Mouse (Mus musculus) E14TG2a.4 (cell line): ENCODE results near the gene Il21r.

Experiments used
- H3K27me3 ChIP-seq: 2 replicates; pipeline ENCODE4 v1.6.1; 2014; ENCODE audit warnings: low read length, control low read depth; ENCODE audit not compliant: insufficient read depth
- H3K36me3 ChIP-seq: 2 replicates; pipeline ENCODE4 v1.6.1; 2014; ENCODE audit warnings: low read length, control low read depth; ENCODE audit not compliant: insufficient read depth
- H3K4me1 ChIP-seq: replicated peaks from 2 replicates; pipeline ENCODE4 v1.6.1; 2014; ENCODE audit warnings: low read depth, low read length, control low read depth
- H3K4me3 ChIP-seq: replicated peaks from 2 replicates; pipeline ENCODE4 v1.5.1; 2014; ENCODE audit warnings: mild to moderate bottlenecking, low read length
- H3K9me3 ChIP-seq: 2 replicates; pipeline ENCODE4 v1.6.1; 2014; ENCODE audit warnings: low read length, control low read depth
- CTCF ChIP-seq: conservative IDR thresholded peaks from 2 replicates; pipeline ENCODE4 v1.5.1; 2014; ENCODE audit warnings: low read length
- NANOG ChIP-seq: IDR thresholded peaks from 2 replicates; pipeline ENCODE4 v1.6.1; 2014; ENCODE audit warnings: borderline replicate concordance, low read length, mixed read lengths
- POU5F1 ChIP-seq: IDR thresholded peaks from 2 replicates; pipeline ENCODE4 v1.6.1; 2014; ENCODE audit warnings: low read length, borderline replicate concordance

The Il21r gene

GRCm38 (mm10) chr7:125603185-125603631, at the start of gene Il21r:
Gene Il21r (plus strand): TSS chr7:125603429.
- TF ChIP-seq NANOG = no peak
- TF ChIP-seq POU5F1 = no peak
- TF ChIP-seq CTCF = no peak
- Histone ChIP-seq H3K9me3 (peaks cover 7% of the 10 kb centered on the region; the same call in 1 of the 2 replicates), H3K4me1 (no peaks in the 10 kb centered on the region), H3K27me3 (peaks cover 24% of the 10 kb centered on the region), H3K36me3 (no peaks in the 10 kb centered on the region), H3K4me3 (no peak within 1 kb of the TSS)

GRCm38 (mm10) chr7:125553653-125554428, 49.4 kb upstream of the Il21r start:
- H3K36me3 ChIP-seq = no peaks in the 10 kb centered on the region
- H3K9me3 ChIP-seq = no peaks in the 10 kb centered on the region
- TF ChIP-seq NANOG (no peak), CTCF (no peak), POU5F1 (no peak)
- H3K27me3 ChIP-seq = peaks cover 56% of the 10 kb centered on the region
- no peak overlapping the region for H3K4me3 ChIP-seq
- H3K4me1 ChIP-seq = peaks cover 12% of the 10 kb centered on the region

GRCm38 (mm10) chr7:125554456-125555114, 48.6 kb upstream of the Il21r start:
- no peak for TF ChIP-seq POU5F1
- no peak for TF ChIP-seq NANOG
- H3K4me3 ChIP-seq = no peak overlapping the region
- peaks cover 12% of the 10 kb centered on the region for H3K4me1 ChIP-seq
- no peaks in the 10 kb centered on the region for H3K9me3 ChIP-seq
- H3K36me3 ChIP-seq = no peaks in the 10 kb centered on the region
- H3K27me3 ChIP-seq = peaks cover 55% of the 10 kb centered on the region

GRCm38 (mm10) chr7:125555351-125555872, 47.8 kb upstream of the Il21r start:
- Histone ChIP-seq H3K4me3 (no peak overlapping the region), H3K4me1 (peaks cover 12% of the 10 kb centered on the region), H3K9me3 (no peaks in the 10 kb centered on the region), H3K27me3 (peaks cover 48% of the 10 kb centered on the region), H3K36me3 (no peaks in the 10 kb centered on the region)
- TF ChIP-seq POU5F1 = no peak
- no peak for TF ChIP-seq NANOG
- TF ChIP-seq CTCF = no peak

- Histone ChIP-seq H3K4me3 (no peak overlapping the region), H3K27me3 (peaks cover 41% of the 10 kb centered on the region), H3K9me3 (no peaks in the 10 kb centered on the region), H3K36me3 (no peaks in the 10 kb centered on the region), H3K4me1 (peaks cover 12% of the 10 kb centered on the region)
- no peak for TF ChIP-seq NANOG
- no peak for TF ChIP-seq CTCF
- no peak for TF ChIP-seq POU5F1
Measured at GRCm38 (mm10) chr7:125556096-125556495, 47.1 kb upstream of the Il21r start.

- no peak overlapping the region for H3K4me3 ChIP-seq
- peaks cover 10% of the 10 kb centered on the region; the same call in 1 of the 2 replicates for H3K4me1 ChIP-seq
- no peaks in the 10 kb centered on the region for H3K36me3 ChIP-seq
- H3K27me3 ChIP-seq = peaks cover 33% of the 10 kb centered on the region
- H3K9me3 ChIP-seq = no peaks in the 10 kb centered on the region
- TF ChIP-seq POU5F1 = no peak
- no peak for TF ChIP-seq CTCF
- TF ChIP-seq NANOG = no peak
Measured at GRCm38 (mm10) chr7:125556865-125557264, 46.4 kb upstream of the Il21r start.

DNA sequence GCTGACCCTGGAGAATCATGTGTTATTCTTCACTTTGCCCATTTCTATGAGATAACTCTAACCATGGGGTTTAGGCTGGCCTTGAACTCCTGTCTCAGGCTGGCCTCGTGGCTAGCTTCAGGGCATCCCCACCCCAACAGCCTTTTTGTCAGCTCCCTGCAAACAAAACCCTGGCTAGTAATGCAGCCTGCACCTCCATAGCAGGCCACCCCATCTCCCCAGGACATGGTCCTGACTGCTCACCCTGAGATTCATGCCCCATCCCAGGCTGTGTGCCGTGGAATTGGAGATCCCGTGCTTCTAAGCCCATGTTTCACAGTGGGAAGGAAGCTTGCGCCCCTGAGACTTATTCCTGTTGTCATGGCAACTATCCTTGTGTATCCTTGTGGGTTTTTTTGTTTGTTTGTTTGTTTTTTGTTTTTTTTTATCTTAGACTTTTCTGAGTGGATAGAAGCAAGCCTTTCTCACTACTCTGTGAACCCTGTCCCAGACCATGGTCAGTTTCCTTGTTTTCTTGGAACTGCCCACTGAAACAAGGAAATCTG, 44.8 kb upstream of the Il21r start:
- H3K27me3 ChIP-seq = peaks cover 17% of the 10 kb centered on the region
- TF ChIP-seq POU5F1 (no peak), NANOG (no peak), CTCF (no peak)
- H3K36me3 ChIP-seq = no peaks in the 10 kb centered on the region
- no peak overlapping the region for H3K4me3 ChIP-seq
- peaks cover 5% of the 10 kb centered on the region; the same call in 1 of the 2 replicates for H3K4me1 ChIP-seq
- H3K9me3 ChIP-seq = no peaks in the 10 kb centered on the region

- H3K27me3 ChIP-seq = peaks cover 12% of the 10 kb centered on the region
- no peak for TF ChIP-seq POU5F1
- TF ChIP-seq NANOG = no peak
- TF ChIP-seq CTCF = no peak
- H3K4me1 ChIP-seq = peaks cover 5% of the 10 kb centered on the region; the same call in 1 of the 2 replicates
- no peaks in the 10 kb centered on the region for H3K9me3 ChIP-seq
- no peaks in the 10 kb centered on the region for H3K36me3 ChIP-seq
- H3K4me3 ChIP-seq = no peak overlapping the region
Measured at GRCm38 (mm10) chr7:125558997-125559396, 44.2 kb upstream of the Il21r start.
